Mouse (Mus musculus) forebrain, embryonic 14.5 days (tissue): ENCODE results near the gene Slc1a6. TPM values are rescaled to one million over a fixed set of nuclear protein-coding genes. Genes with fewer than 3 reads are reported as not detected.

ENCODE experiments used
- ATAC-seq: fragments of 200-750 bp; cut with Nextera tagmentation; 2 replicates; pipeline ENCODE4 v1.8.0; 2017; ENCODE audit warnings: mild to moderate bottlenecking, moderate library complexity
- DNase-seq: peaks from one replicate; pipeline ENCODE4 v3.0.0-alpha.2; 2015; ENCODE audit warnings: low spot score
- H3K27ac ChIP-seq: fragments of 300-500 bp; sonication (generic); 2 replicates; pipeline ENCODE4 v1.5.1; 2014; ENCODE audit warnings: low read depth, mild to moderate bottlenecking, control low read depth, low read length, moderate library complexity
- H3K27me3 ChIP-seq: fragments of 300-500 bp; sonication (generic); replicated peaks from 2 replicates; pipeline ENCODE4 v1.6.1; 2014; ENCODE audit warnings: low read length, control low read depth, mixed read lengths; ENCODE audit not compliant: control insufficient read depth, insufficient read depth
- H3K36me3 ChIP-seq: fragments of 300-500 bp; sonication (generic); 2 replicates; pipeline ENCODE4 v1.6.1; 2014; ENCODE audit warnings: low read length, control low read depth; ENCODE audit not compliant: control insufficient read depth, insufficient read depth
- H3K4me1 ChIP-seq: fragments of 300-500 bp; sonication (generic); 2 replicates; pipeline ENCODE4 v1.6.1; 2014; ENCODE audit warnings: antibody characterized with exemption, low read length, control low read depth; ENCODE audit not compliant: control insufficient read depth, insufficient read depth
- H3K4me2 ChIP-seq: fragments of 300-500 bp; sonication (generic); 2 replicates; pipeline ENCODE4 v1.6.1; 2014; ENCODE audit warnings: mild to moderate bottlenecking, control low read depth, low read length
- H3K4me3 ChIP-seq: fragments of 300-500 bp; sonication (generic); 2 replicates; pipeline ENCODE4 v1.5.1; 2014; ENCODE audit warnings: low read depth, low read length, control low read depth
- H3K9ac ChIP-seq: fragments of 300-500 bp; sonication (generic); 2 replicates; pipeline ENCODE4 v1.6.1; 2014; ENCODE audit warnings: mild to moderate bottlenecking, low read length, control low read depth, moderate library complexity
- H3K9me3 ChIP-seq: fragments of 300-500 bp; sonication (generic); replicated peaks from 2 replicates; pipeline ENCODE4 v1.6.1; 2016; ENCODE audit warnings: low read length, control low read depth, mixed read lengths; ENCODE audit not compliant: control insufficient read depth
- WGBS: fragments of 180-500 bp; shearing (Covaris S2); extraction: QIAGEN DNeasy Blood & Tissue Kit; methylation state at CpG from one replicate; pipeline ENCODE4 v1.1.7; 2014; 5-methylcytosine and 5-hydroxymethylcytosine counted together
- polyA plus RNA-seq: library from polyadenylated mRNA; unstranded; fragments of >200 nt; fragmentation: Nextera tagmentation; extraction: Ambion mirVana; gene quantifications from 2 replicates; pipeline ENCODE4 v1.2.1, GENCODE M21; 2014

Slc1a6 gene
- polyA plus RNA-seq, 1 experiment from 2014 or later, result 3.4 TPM

DNA sequence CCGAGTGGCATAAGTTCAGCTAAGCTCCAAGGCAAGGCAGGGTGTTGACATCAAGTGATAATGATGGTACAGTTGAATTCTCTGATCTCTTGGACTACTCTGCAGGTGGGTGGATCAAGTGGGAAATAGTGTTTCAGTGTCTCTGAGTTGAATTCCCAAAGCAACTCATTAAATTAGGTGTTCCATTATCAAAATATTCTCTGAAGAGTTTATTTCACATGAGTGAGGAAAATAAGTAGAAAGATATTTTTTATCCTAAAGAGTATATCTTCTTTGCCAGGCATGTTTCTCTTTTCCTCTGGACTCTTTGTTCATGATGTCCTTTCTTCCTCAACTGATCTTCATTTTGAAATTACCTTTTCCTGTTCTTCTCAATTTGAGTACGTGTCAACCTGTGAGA is 71.8 kb downstream of the Slc1a6 start, which contains the start of gene Olfr1356:
Gene Olfr1356, minus strand, starts transcription at position 101 of the 400 bp plus-strand sequence.
- 86% methylated on average over 2 of the region's 2 CpGs for WGBS
- DNase-seq, result no peak
- ATAC-seq, result no peak
- no peaks in the 10 kb centered on the region for H3K9me3 ChIP-seq
- H3K4me3 ChIP-seq, result no peak within 1 kb of the TSS
- no peak within 1 kb of the TSS for H3K4me2 ChIP-seq
- H3K9ac ChIP-seq, result no peak within 1 kb of the TSS
- no peaks in the 10 kb centered on the region for H3K4me1 ChIP-seq
- H3K27me3 ChIP-seq, result no peaks in the 10 kb centered on the region
- no peaks in the 10 kb centered on the region for H3K36me3 ChIP-seq
- H3K27ac ChIP-seq, result no peak within 1 kb of the TSS

Other genes starting within 250 kb of the Slc1a6 start
- 29.3 and 32.8 TPM in 2 replicates for gene Ilvbl, start 206.2 kb upstream of the Slc1a6 start, polyA plus RNA-seq
- 4.2 and 4.4 TPM in 2 replicates for gene Syde1, start 188.5 kb upstream of the Slc1a6 start, polyA plus RNA-seq
- not detected in 2 replicates for gene Olfr1357, start 162.4 kb upstream of the Slc1a6 start, polyA plus RNA-seq
- gene Casp14, start 62.2 kb upstream of the Slc1a6 start, polyA plus RNA-seq, result not detected in 2 replicates
- 0.17 and 0.24 TPM in 2 replicates for gene Ccdc105, start 27.4 kb upstream of the Slc1a6 start, polyA plus RNA-seq
- gene Olfr1356, start 71.7 kb downstream of the Slc1a6 start, polyA plus RNA-seq, result not detected in 2 replicates
- not detected in 2 replicates for gene Olfr1355, start 95.0 kb downstream of the Slc1a6 start, polyA plus RNA-seq
- not detected in 2 replicates for gene Olfr1354, start 132.7 kb downstream of the Slc1a6 start, polyA plus RNA-seq
- gene Olfr8, start 170.1 kb downstream of the Slc1a6 start, polyA plus RNA-seq, result not detected in 2 replicates
- not detected in 2 replicates for gene Olfr1353, start 182.8 kb downstream of the Slc1a6 start, polyA plus RNA-seq
- not detected in 2 replicates for gene Olfr1352, start 200.6 kb downstream of the Slc1a6 start, polyA plus RNA-seq
- gene Olfr1351, start 232.0 kb downstream of the Slc1a6 start, polyA plus RNA-seq, result not detected in 2 replicates
- gene Olfr57, start 248.2 kb downstream of the Slc1a6 start, polyA plus RNA-seq, result not detected in 2 replicates